Mouse (Mus musculus) liver, embryonic 12.5 days (tissue): ENCODE data around the gene Erc2. TPM values are rescaled to one million over a fixed set of nuclear protein-coding genes. Genes with fewer than 3 reads are reported as not detected.

Source experiments
- ATAC-seq: fragments of 200-750 bp; cut with Nextera tagmentation; 2 replicates; pipeline ENCODE4 v1.8.0; 2017; ENCODE audit warnings: moderate number of reproducible peaks, mild to moderate bottlenecking, moderate library complexity
- H3K27ac ChIP-seq: fragments of 300-500 bp; sonication (generic); 2 replicates; pipeline ENCODE4 v1.5.1; 2016; ENCODE audit warnings: mild to moderate bottlenecking
- H3K27me3 ChIP-seq: fragments of 300-500 bp; sonication (generic); replicated peaks from 2 replicates; pipeline ENCODE4 v1.6.1; 2016; ENCODE audit warnings: mild to moderate bottlenecking, moderate library complexity
- H3K36me3 ChIP-seq: fragments of 300-500 bp; sonication (generic); 2 replicates; pipeline ENCODE4 v1.6.1; 2016; ENCODE audit warnings: mild to moderate bottlenecking, moderate library complexity
- H3K4me1 ChIP-seq: fragments of 300-500 bp; sonication (generic); 2 replicates; pipeline ENCODE4 v1.6.1; 2016
- H3K4me2 ChIP-seq: fragments of 300-500 bp; sonication (generic); 2 replicates; pipeline ENCODE4 v1.6.1; 2016; ENCODE audit warnings: mild to moderate bottlenecking, moderate library complexity
- H3K4me3 ChIP-seq: fragments of 300-500 bp; sonication (generic); 2 replicates; pipeline ENCODE4 v1.5.1; 2016; ENCODE audit warnings: mild to moderate bottlenecking, moderate library complexity
- H3K9ac ChIP-seq: fragments of 300-500 bp; sonication (generic); 2 replicates; pipeline ENCODE4 v1.6.1; 2016; ENCODE audit warnings: mild to moderate bottlenecking, moderate library complexity
- H3K9me3 ChIP-seq: fragments of 300-500 bp; sonication (generic); replicated peaks from 2 replicates; pipeline ENCODE4 v1.6.1; 2016; ENCODE audit warnings: mild to moderate bottlenecking, moderate library complexity
- WGBS: fragments of 180-500 bp; shearing (Covaris S2); methylation state at CpG from one replicate; pipeline ENCODE4 v1.1.7; 2016; ENCODE audit not compliant: insufficient replicate concordance; 5-methylcytosine and 5-hydroxymethylcytosine counted together
- polyA plus RNA-seq: library from polyadenylated mRNA; unstranded; fragments of >200 nt; fragmentation: Nextera tagmentation; extraction: Ambion mirVana; gene quantifications from 2 replicates; pipeline ENCODE4 v1.2.1, GENCODE M21; 2016

Gene Erc2
- polyA plus RNA-seq, 1 experiment from 2014 or later, result 0.77 TPM

GRCm38 (mm10) chr14:27821801-27822200 lies 199.6 kb downstream of the Erc2 start:
- ATAC-seq, result no peak
- no peaks in the 10 kb centered on the region for H3K36me3 ChIP-seq
- no peak overlapping the region for H3K4me3 ChIP-seq
- no peak overlapping the region for H3K4me2 ChIP-seq
- no peaks in the 10 kb centered on the region for H3K4me1 ChIP-seq
- H3K9ac ChIP-seq, result no peak overlapping the region
- H3K9me3 ChIP-seq, result no peaks in the 10 kb centered on the region
- no peaks in the 10 kb centered on the region for H3K27me3 ChIP-seq
- H3K27ac ChIP-seq, result no peak overlapping the region

GRCm38 (mm10) chr14:27822566-27822965 lies 200.3 kb downstream of the Erc2 start:
- Histone ChIP-seq H3K4me1 (no peaks in the 10 kb centered on the region), H3K9me3 (no peaks in the 10 kb centered on the region), H3K27me3 (no peaks in the 10 kb centered on the region), H3K4me3 (no peak overlapping the region), H3K4me2 (no peak overlapping the region), H3K9ac (no peak overlapping the region), H3K27ac (no peak overlapping the region), H3K36me3 (no peaks in the 10 kb centered on the region)
- WGBS, result 70% methylated on average over 6 of the region's 6 CpGs
- ATAC-seq, result no peak

- Histone ChIP-seq H3K9me3 (no peaks in the 10 kb centered on the region), H3K4me3 (no peak overlapping the region), H3K27ac (no peak overlapping the region), H3K9ac (no peak overlapping the region), H3K4me1 (no peaks in the 10 kb centered on the region), H3K36me3 (no peaks in the 10 kb centered on the region), H3K27me3 (no peaks in the 10 kb centered on the region), H3K4me2 (no peak overlapping the region)
- 47% methylated on average over 3 of the region's 3 CpGs for WGBS
- no peak for ATAC-seq
Observed at GRCm38 (mm10) chr14:27823048-27823447, 200.8 kb downstream of the Erc2 start.

GRCm38 (mm10) chr14:27823897-27824296 lies 201.7 kb downstream of the Erc2 start:
- no peak for ATAC-seq
- Histone ChIP-seq H3K9me3 (no peaks in the 10 kb centered on the region), H3K36me3 (no peaks in the 10 kb centered on the region), H3K4me3 (no peak overlapping the region), H3K4me2 (no peak overlapping the region), H3K27me3 (no peaks in the 10 kb centered on the region), H3K9ac (no peak overlapping the region), H3K27ac (no peak overlapping the region), H3K4me1 (no peaks in the 10 kb centered on the region)
- WGBS, result 72% methylated on average over 6 of the region's 6 CpGs

- no peaks in the 10 kb centered on the region for H3K36me3 ChIP-seq
- no peak overlapping the region for H3K27ac ChIP-seq
- no peaks in the 10 kb centered on the region for H3K27me3 ChIP-seq
- no peak overlapping the region for H3K4me3 ChIP-seq
- H3K9ac ChIP-seq, result no peak overlapping the region
- no peaks in the 10 kb centered on the region for H3K9me3 ChIP-seq
- no peak overlapping the region for H3K4me2 ChIP-seq
- H3K4me1 ChIP-seq, result no peaks in the 10 kb centered on the region
- no peak for ATAC-seq
- WGBS, result 51% methylated on average over 1 of the region's 1 CpGs
Observed at GRCm38 (mm10) chr14:27826829-27827228, 204.6 kb downstream of the Erc2 start.

- ATAC-seq, result no peak
Observed at GRCm38 (mm10) chr14:27828089-27828488, 205.9 kb downstream of the Erc2 start.

GRCm38 (mm10) chr14:27832196-27832595 lies 210.0 kb downstream of the Erc2 start:
- H3K4me3 ChIP-seq, result no peak overlapping the region
- H3K4me1 ChIP-seq, result no peaks in the 10 kb centered on the region
- ATAC-seq, result no peak
- no peak overlapping the region for H3K4me2 ChIP-seq
- 66% methylated on average over 4 of the region's 4 CpGs for WGBS
- no peaks in the 10 kb centered on the region for H3K36me3 ChIP-seq
- H3K9me3 ChIP-seq, result no peaks in the 10 kb centered on the region
- no peaks in the 10 kb centered on the region for H3K27me3 ChIP-seq
- no peak overlapping the region for H3K27ac ChIP-seq
- no peak overlapping the region for H3K9ac ChIP-seq

More at GRCm38 (mm10) chr14:27828089-27828488, 205.9 kb downstream of the Erc2 start:
- Histone ChIP-seq H3K9me3 (no peaks in the 10 kb centered on the region), H3K4me2 (no peak overlapping the region), H3K27me3 (no peaks in the 10 kb centered on the region), H3K4me1 (no peaks in the 10 kb centered on the region), H3K27ac (no peak overlapping the region), H3K36me3 (no peaks in the 10 kb centered on the region), H3K4me3 (no peak overlapping the region), H3K9ac (no peak overlapping the region)
- 54% methylated on average over 2 of the region's 2 CpGs for WGBS

GRCm38 (mm10) chr14:27835351-27835750 lies 213.1 kb downstream of the Erc2 start:
- no peaks in the 10 kb centered on the region for H3K9me3 ChIP-seq
- 79% methylated on average over 1 of the region's 1 CpGs for WGBS
- H3K4me2 ChIP-seq, result no peak overlapping the region
- H3K27ac ChIP-seq, result no peak overlapping the region
- H3K36me3 ChIP-seq, result no peaks in the 10 kb centered on the region
- no peak overlapping the region for H3K9ac ChIP-seq
- H3K27me3 ChIP-seq, result no peaks in the 10 kb centered on the region
- ATAC-seq, result no peak
- no peaks in the 10 kb centered on the region for H3K4me1 ChIP-seq
- no peak overlapping the region for H3K4me3 ChIP-seq

GRCm38 (mm10) chr14:27837601-27838105 lies 215.4 kb downstream of the Erc2 start:
- no peak overlapping the region for H3K4me3 ChIP-seq
- no peak for ATAC-seq
- no peaks in the 10 kb centered on the region for H3K27me3 ChIP-seq

GRCm38 (mm10) chr14:27840120-27840519 lies 217.9 kb downstream of the Erc2 start:
- Histone ChIP-seq H3K9me3 (no peaks in the 10 kb centered on the region), H3K27ac (no peak overlapping the region), H3K4me3 (no peak overlapping the region), H3K4me1 (no peaks in the 10 kb centered on the region), H3K9ac (no peak overlapping the region), H3K4me2 (no peak overlapping the region), H3K36me3 (no peaks in the 10 kb centered on the region), H3K27me3 (no peaks in the 10 kb centered on the region)
- ATAC-seq, result no peak
- 83% methylated on average over 1 of the region's 1 CpGs for WGBS

More at GRCm38 (mm10) chr14:27837601-27838105, 215.4 kb downstream of the Erc2 start:
- H3K4me2 ChIP-seq, result no peak overlapping the region
- WGBS, result 60% methylated on average over 6 of the region's 6 CpGs
- no peaks in the 10 kb centered on the region for H3K9me3 ChIP-seq
- no peak overlapping the region for H3K9ac ChIP-seq
- no peak overlapping the region for H3K27ac ChIP-seq
- no peaks in the 10 kb centered on the region for H3K36me3 ChIP-seq
- no peaks in the 10 kb centered on the region for H3K4me1 ChIP-seq

GRCm38 (mm10) chr14:27846875-27847274 lies 224.6 kb downstream of the Erc2 start:
- Histone ChIP-seq H3K36me3 (no peaks in the 10 kb centered on the region), H3K4me1 (no peaks in the 10 kb centered on the region), H3K27ac (no peak overlapping the region), H3K4me3 (no peak overlapping the region), H3K9me3 (no peaks in the 10 kb centered on the region), H3K9ac (no peak overlapping the region), H3K27me3 (no peaks in the 10 kb centered on the region), H3K4me2 (no peak overlapping the region)
- no peak for ATAC-seq
- 48% methylated on average over 2 of the region's 2 CpGs for WGBS

GRCm38 (mm10) chr14:27847291-27847690 lies 225.1 kb downstream of the Erc2 start:
- H3K9me3 ChIP-seq, result no peaks in the 10 kb centered on the region
- no peak overlapping the region for H3K4me2 ChIP-seq
- ATAC-seq, result no peak
- no peak overlapping the region for H3K4me3 ChIP-seq
- 83% methylated on average over 3 of the region's 3 CpGs for WGBS
- H3K27ac ChIP-seq, result no peak overlapping the region
- H3K9ac ChIP-seq, result no peak overlapping the region
- no peaks in the 10 kb centered on the region for H3K4me1 ChIP-seq
- H3K27me3 ChIP-seq, result no peaks in the 10 kb centered on the region
- H3K36me3 ChIP-seq, result no peaks in the 10 kb centered on the region

- WGBS, result 48% methylated on average over 2 of the region's 2 CpGs
- H3K27me3 ChIP-seq, result no peaks in the 10 kb centered on the region
Observed at GRCm38 (mm10) chr14:27851231-27851630, 229.0 kb downstream of the Erc2 start.

More at GRCm38 (mm10) chr14:27851231-27851630, 229.0 kb downstream of the Erc2 start:
- no peak overlapping the region for H3K27ac ChIP-seq
- H3K36me3 ChIP-seq, result no peaks in the 10 kb centered on the region
- no peak overlapping the region for H3K9ac ChIP-seq
- ATAC-seq, result no peak
- no peak overlapping the region for H3K4me3 ChIP-seq
- H3K4me1 ChIP-seq, result no peaks in the 10 kb centered on the region
- no peak overlapping the region for H3K4me2 ChIP-seq
- no peaks in the 10 kb centered on the region for H3K9me3 ChIP-seq
